Mouse (Mus musculus) c-Kit-positive CD71-negative TER-119-negative erythroid progenitor cells, embryonic 14.5 days (primary cell): ENCODE results near the gene Shisa8.
A peak's percentile ranks its signal among the peaks of the same experiment; 100 is the strongest.

Source experiments
- DNase-seq: peaks from one replicate; pipeline ENCODE4 v3.0.0-alpha.2; 2013; ENCODE audit warnings: low read depth

Shisa8 gene

DNA sequence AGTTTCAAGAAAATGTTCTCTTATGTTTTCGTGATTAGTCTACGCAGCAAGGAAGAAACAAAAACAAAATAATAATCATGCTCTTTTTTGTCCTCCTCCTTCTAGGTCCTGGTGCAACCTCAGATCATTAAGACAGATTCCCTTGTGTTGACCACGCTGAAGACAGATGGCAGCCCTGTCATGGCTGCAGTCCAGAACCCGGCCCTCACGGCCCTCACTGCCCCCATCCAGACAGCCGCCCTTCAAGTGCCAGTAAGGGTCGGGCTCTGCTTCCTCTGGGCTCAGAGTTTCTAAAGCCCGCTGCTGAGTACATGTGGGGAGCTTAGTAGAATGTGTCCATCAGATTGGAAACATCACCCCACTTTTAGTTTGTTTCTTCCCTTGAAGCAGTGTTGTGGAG lies 40.0 kb downstream of the Shisa8 start:
- no peak for DNase-seq

DNA sequence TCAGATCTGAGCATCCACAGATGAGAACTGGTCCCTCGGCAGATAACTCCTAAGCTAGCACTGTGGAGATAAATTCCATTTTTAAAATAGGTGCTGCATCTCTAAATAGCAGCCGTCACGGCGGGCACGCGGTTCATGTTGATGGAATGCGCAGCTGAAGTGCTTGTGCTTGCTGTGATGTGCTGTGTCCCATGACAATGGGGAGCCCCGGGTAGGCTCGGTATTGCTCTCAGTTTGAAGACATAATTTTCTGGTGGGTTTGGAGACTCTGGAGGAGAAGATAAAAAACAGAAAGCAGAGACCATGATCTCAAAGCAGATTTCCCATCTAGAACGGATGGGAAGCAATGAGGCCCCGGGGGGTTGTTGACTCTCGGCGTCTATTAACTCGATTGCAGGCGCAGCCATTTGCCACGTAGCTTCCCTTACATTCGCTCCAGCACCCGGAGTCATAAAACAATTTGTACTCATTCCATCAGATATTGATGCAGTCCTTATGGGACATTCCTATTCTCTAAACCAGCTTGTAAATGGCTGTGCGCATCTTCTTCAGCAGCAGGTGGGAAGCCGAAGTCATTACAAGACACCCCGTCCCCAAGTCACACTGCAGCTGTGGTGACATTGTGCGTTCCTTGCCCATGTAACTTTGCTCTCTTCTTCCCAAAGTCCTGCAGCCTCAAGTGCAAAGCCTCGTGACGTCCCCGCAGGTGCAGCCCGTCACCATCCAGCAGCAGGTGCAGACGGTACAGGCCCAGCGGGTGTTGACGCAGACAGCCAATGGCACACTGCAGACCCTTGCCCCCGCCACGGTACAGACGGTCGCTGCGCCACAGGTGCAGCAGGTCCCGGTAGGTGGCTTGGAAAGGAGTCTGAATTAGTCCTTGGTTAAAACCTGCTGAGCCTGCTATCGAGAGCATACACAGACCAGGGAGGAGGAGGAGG lies 41.9 kb downstream of the Shisa8 start:
- no peak for DNase-seq

DNA sequence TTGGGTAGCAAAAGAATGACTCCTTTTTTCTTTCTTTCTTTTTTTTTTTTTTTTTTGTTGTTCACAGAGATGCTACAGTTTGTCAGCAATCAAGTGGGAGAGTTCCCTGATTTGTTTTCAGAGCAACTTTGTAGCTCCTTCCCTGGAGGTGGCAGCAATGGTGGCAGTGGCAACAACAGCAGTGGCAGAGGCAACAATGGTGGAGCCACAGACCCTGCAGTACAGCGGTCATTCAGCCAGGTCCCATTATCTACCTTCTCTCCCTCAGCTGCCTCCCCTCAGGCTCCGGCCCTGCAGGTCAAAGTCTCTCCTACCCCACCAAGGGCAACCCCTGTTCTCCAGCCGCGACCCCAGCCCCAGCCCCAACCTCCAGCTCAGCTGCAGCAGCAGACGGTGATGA lies 42.9 kb downstream of the Shisa8 start:
- no peak for DNase-seq

- DNase-seq = no peak
Observed at GRCm38 (mm10) chr15:82167201-82168168, 45.1 kb downstream of the Shisa8 start.

GRCm38 (mm10) chr15:82166240-82167100 lies 46.1 kb downstream of the Shisa8 start:
- no peak for DNase-seq

- DNase-seq = peak; percentile 85
Observed at GRCm38 (mm10) chr15:82165332-82166239, 47.0 kb downstream of the Shisa8 start.

GRCm38 (mm10) chr15:82164496-82164895 lies 48.1 kb downstream of the Shisa8 start:
- DNase-seq = no peak

GRCm38 (mm10) chr15:82164061-82164399 lies 48.6 kb downstream of the Shisa8 start:
- DNase-seq = no peak

GRCm38 (mm10) chr15:82163356-82164060 lies 49.1 kb downstream of the Shisa8 start:
- no peak for DNase-seq

DNA sequence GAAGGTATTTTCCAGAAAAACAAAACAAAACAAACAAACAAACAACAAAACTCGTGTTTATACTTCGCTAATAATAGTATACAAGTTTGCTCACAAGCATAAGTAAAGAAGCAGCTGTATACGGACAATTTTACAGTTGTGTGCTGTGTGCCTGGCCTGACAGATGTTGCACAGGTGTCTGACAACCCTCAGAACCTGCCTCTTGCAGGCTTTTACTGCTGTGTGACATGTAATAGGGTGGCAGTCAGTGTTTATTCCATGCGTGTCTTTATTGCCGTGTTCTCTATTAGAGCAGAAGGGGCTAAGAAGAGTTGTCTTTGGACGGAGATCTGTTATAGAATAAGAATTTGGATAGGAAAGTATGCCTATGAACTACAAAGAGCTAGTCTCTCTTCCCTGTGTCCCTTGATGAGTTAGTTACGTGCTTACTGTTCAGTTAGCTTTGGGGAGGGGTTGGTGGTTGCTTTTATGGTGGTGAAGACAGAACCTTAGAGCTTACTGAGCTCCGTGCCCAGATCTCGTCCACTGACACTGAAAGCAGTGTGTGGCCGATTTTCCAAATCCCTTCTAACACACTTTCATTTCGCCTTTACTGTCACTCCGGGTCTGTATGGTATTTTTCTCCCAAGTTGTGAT lies 50.5 kb downstream of the Shisa8 start:
- no peak for DNase-seq

GRCm38 (mm10) chr15:82160731-82161640 lies 51.6 kb downstream of the Shisa8 start:
- no peak for DNase-seq

DNA sequence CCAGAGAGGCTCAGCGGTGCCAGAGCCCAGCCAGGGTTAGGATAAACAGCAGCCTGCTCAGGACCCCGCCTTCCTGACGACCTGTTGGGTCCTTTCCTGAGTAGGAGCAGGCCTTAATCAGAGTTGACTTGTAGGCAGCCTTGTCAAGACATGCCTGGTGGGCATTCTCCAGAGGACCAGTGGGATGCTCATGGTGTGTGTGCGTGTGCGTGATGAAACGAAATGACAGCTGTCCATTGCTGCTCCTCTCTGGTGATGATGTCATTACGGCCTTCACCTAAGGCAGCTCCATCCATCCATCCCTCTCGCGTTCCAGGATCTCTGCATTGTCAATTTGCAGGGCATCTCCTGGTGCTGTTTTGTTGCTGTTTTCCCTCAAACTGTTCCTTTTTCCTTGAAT lies 53.1 kb downstream of the Shisa8 start:
- DNase-seq = no peak

DNA sequence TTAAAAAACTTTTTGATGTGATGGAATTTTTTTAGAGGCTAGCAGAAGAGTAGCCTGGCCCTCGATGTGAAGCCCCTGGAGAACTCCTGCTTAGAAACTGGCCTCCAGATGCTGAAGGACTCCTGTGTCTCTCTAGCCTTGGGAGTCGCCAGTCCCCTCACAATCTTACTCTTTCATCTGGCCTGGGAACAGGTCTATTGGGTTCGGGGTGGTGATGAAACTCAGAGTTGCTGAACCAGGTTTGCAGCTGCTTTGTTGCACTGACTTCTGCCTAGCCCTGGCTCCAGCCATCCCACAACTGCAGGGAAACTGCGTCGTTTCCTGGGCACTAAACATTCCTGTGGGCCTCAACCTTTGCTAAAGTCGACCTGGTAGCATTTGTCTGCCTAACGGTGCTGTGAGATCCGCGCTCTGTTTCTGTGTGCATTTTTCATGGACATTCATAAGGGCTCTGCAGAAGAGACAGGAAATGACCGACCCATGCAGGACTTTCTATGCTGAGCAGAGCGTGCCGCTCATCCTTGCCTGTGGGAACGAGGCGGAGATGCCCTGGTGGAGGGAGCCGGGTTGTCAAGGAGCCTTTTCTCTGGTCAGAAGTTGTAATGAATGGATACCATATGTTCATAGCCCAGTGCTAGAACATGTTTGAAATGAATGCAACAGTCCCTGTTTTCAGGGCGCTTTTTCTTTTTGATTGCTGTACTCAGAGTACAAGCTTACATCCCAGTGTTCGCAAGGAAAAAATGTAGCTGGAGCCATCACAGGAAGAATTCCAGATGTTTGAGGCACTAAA lies 54.2 kb downstream of the Shisa8 start:
- no peak for DNase-seq

GRCm38 (mm10) chr15:82156902-82157301 lies 55.7 kb downstream of the Shisa8 start:
- DNase-seq = no peak

DNA sequence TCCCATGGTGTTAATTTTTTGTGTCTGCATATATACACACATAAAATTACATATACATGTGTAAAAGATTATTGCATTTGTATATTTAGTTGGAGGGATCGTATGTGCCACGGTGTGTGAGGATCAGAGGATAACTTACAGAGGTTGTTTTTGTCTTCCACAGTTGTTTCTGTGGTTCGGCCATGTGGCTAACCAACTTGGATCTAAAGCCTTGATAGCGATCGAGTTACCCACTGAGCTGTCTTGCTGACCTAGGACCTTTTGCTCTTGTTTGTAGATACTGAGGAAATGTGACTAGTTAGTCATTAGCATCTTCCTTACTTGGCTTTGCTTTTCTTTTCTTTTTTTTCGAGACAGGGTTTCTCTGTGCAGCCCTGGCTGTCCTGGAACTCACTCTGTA lies 56.3 kb downstream of the Shisa8 start:
- no peak for DNase-seq
